Mouse (Mus musculus) G1E (cell line): Measurements from ENCODE around the gene AW551984.

Experiments used
- CTCF ChIP-seq: IDR thresholded peaks from 2 replicates; pipeline ENCODE4 v1.5.1; 2012; ENCODE audit warnings: low read depth, low read length, inconsistent platforms, mixed read lengths
- TAL1 ChIP-seq: conservative IDR thresholded peaks from 2 replicates; pipeline ENCODE4 v1.6.1; 2012; ENCODE audit warnings: low read depth, low read length, inconsistent platforms, mixed read lengths

- TF ChIP-seq TAL1 (no peak), CTCF (no peak)
These were observed 40.6 kb upstream of the AW551984 start, which contains the start of gene Olfr961 for GRCm38 (mm10) chr9:39644785-39645184.
